Mouse (Mus musculus): Measurements from ENCODE around the gene a.

The a gene

GRCm38 (mm10) chr2:154803845-154804244 lies 12.6 kb downstream of the a start:
- Histone ChIP-seq H3K36me3 (ENCODE audit: control insufficient read depth, insufficient read depth, low read length, poor library complexity, severe bottlenecking) (no peaks in the 10 kb centered on the region), H3K27me3 (ENCODE audit: control insufficient read depth, insufficient read depth, low read length, poor library complexity, severe bottlenecking) (no peaks in the 10 kb centered on the region)
- no peak for DNase-seq (ENCODE audit: low read depth, low spot score)

GRCm38 (mm10) chr2:154807689-154808088 lies 16.5 kb downstream of the a start:
- H3K36me3 ChIP-seq (ENCODE audit: control insufficient read depth, insufficient read depth, low read length, poor library complexity, severe bottlenecking): no peaks in the 10 kb centered on the region
- DNase-seq (ENCODE audit: low read depth, low spot score): no peak
- H3K27me3 ChIP-seq (ENCODE audit: control insufficient read depth, insufficient read depth, low read length, poor library complexity, severe bottlenecking): no peaks in the 10 kb centered on the region

- Histone ChIP-seq H3K36me3 (ENCODE audit: control insufficient read depth, insufficient read depth, low read length, poor library complexity, severe bottlenecking) (no peaks in the 10 kb centered on the region), H3K27me3 (ENCODE audit: control insufficient read depth, insufficient read depth, low read length, poor library complexity, severe bottlenecking) (no peaks in the 10 kb centered on the region)
- peak; percentile 14 for DNase-seq (ENCODE audit: low read depth, low spot score)
Measured at GRCm38 (mm10) chr2:154809107-154809762, 18.0 kb downstream of the a start.

GRCm38 (mm10) chr2:154810821-154811220 lies 19.6 kb downstream of the a start:
- DNase-seq (ENCODE audit: low read depth, low spot score): no peak
- Histone ChIP-seq H3K36me3 (ENCODE audit: control insufficient read depth, insufficient read depth, low read length, poor library complexity, severe bottlenecking) (no peaks in the 10 kb centered on the region), H3K27me3 (ENCODE audit: control insufficient read depth, insufficient read depth, low read length, poor library complexity, severe bottlenecking) (no peaks in the 10 kb centered on the region)

- Histone ChIP-seq H3K36me3 (ENCODE audit: control insufficient read depth, insufficient read depth, low read length, poor library complexity, severe bottlenecking) (no peaks in the 10 kb centered on the region), H3K27me3 (ENCODE audit: control insufficient read depth, insufficient read depth, low read length, poor library complexity, severe bottlenecking) (no peaks in the 10 kb centered on the region)
- no peak for DNase-seq (ENCODE audit: low read depth, low spot score)
Measured at GRCm38 (mm10) chr2:154813426-154813825, 22.2 kb downstream of the a start.

- DNase-seq (ENCODE audit: low read depth, low spot score): no peak
- Histone ChIP-seq H3K27me3 (ENCODE audit: control insufficient read depth, insufficient read depth, low read length, poor library complexity, severe bottlenecking) (no peaks in the 10 kb centered on the region), H3K36me3 (ENCODE audit: control insufficient read depth, insufficient read depth, low read length, poor library complexity, severe bottlenecking) (0 out of 2 replicates have a peak, but pooled peaks cover 2% of the 10 kb centered on the region)
Measured at GRCm38 (mm10) chr2:154817089-154817488, 25.9 kb downstream of the a start.

- peak; percentile 49 for DNase-seq (ENCODE audit: low read depth, low spot score)
- H3K36me3 ChIP-seq (ENCODE audit: control insufficient read depth, insufficient read depth, low read length, poor library complexity, severe bottlenecking): 0 out of 2 replicates have a peak, but pooled peaks cover 2% of the 10 kb centered on the region
- H3K27me3 ChIP-seq (ENCODE audit: control insufficient read depth, insufficient read depth, low read length, poor library complexity, severe bottlenecking): no peaks in the 10 kb centered on the region
Measured at GRCm38 (mm10) chr2:154817788-154818187, 26.6 kb downstream of the a start.

GRCm38 (mm10) chr2:154818599-154818998 lies 27.4 kb downstream of the a start:
- DNase-seq (ENCODE audit: low read depth, low spot score): no peak
- Histone ChIP-seq H3K36me3 (ENCODE audit: control insufficient read depth, insufficient read depth, low read length, poor library complexity, severe bottlenecking) (0 out of 2 replicates have a peak, but pooled peaks cover 2% of the 10 kb centered on the region), H3K27me3 (ENCODE audit: control insufficient read depth, insufficient read depth, low read length, poor library complexity, severe bottlenecking) (no peaks in the 10 kb centered on the region)

- DNase-seq (ENCODE audit: low read depth, low spot score): no peak
- Histone ChIP-seq H3K27me3 (ENCODE audit: control insufficient read depth, insufficient read depth, low read length, poor library complexity, severe bottlenecking) (no peaks in the 10 kb centered on the region), H3K36me3 (ENCODE audit: control insufficient read depth, insufficient read depth, low read length, poor library complexity, severe bottlenecking) (0 out of 2 replicates have a peak, but pooled peaks cover 2% of the 10 kb centered on the region)
Measured at GRCm38 (mm10) chr2:154820346-154820745, 29.1 kb downstream of the a start.

- DNase-seq (ENCODE audit: low read depth, low spot score): no peak
- H3K36me3 ChIP-seq (ENCODE audit: control insufficient read depth, insufficient read depth, low read length, poor library complexity, severe bottlenecking): peaks cover 2% of the 10 kb centered on the region; the same call in 1 of the 2 replicates
- H3K27me3 ChIP-seq (ENCODE audit: control insufficient read depth, insufficient read depth, low read length, poor library complexity, severe bottlenecking): no peaks in the 10 kb centered on the region
Measured at GRCm38 (mm10) chr2:154826054-154826538, 34.9 kb downstream of the a start.

GRCm38 (mm10) chr2:154827521-154827920 lies 36.3 kb downstream of the a start:
- H3K36me3 ChIP-seq (ENCODE audit: control insufficient read depth, insufficient read depth, low read length, poor library complexity, severe bottlenecking): no peaks in the 10 kb centered on the region; the same call in 1 of the 2 replicates
- H3K27me3 ChIP-seq (ENCODE audit: control insufficient read depth, insufficient read depth, low read length, poor library complexity, severe bottlenecking): no peaks in the 10 kb centered on the region

GRCm38 (mm10) chr2:154832471-154832870 lies 41.3 kb downstream of the a start:
- no peak for DNase-seq (ENCODE audit: low read depth, low spot score)
- no peaks in the 10 kb centered on the region for H3K27me3 ChIP-seq (ENCODE audit: control insufficient read depth, insufficient read depth, low read length, poor library complexity, severe bottlenecking)

More at GRCm38 (mm10) chr2:154827521-154827920, 36.3 kb downstream of the a start:
- no peak for DNase-seq (ENCODE audit: low read depth, low spot score)

GRCm38 (mm10) chr2:154834149-154834865 lies 43.1 kb downstream of the a start:
- H3K36me3 ChIP-seq (ENCODE audit: control insufficient read depth, insufficient read depth, low read length, poor library complexity, severe bottlenecking): no peaks in the 10 kb centered on the region
- DNase-seq (ENCODE audit: low read depth, low spot score): no peak

More at GRCm38 (mm10) chr2:154832471-154832870, 41.3 kb downstream of the a start:
- no peaks in the 10 kb centered on the region; the same call in 1 of the 2 replicates for H3K36me3 ChIP-seq (ENCODE audit: control insufficient read depth, insufficient read depth, low read length, poor library complexity, severe bottlenecking)

GRCm38 (mm10) chr2:154836537-154836936 lies 45.3 kb downstream of the a start:
- H3K27me3 ChIP-seq (ENCODE audit: control insufficient read depth, insufficient read depth, low read length, poor library complexity, severe bottlenecking): no peaks in the 10 kb centered on the region
- no peak for DNase-seq (ENCODE audit: low read depth, low spot score)
- no peaks in the 10 kb centered on the region for H3K36me3 ChIP-seq (ENCODE audit: control insufficient read depth, insufficient read depth, low read length, poor library complexity, severe bottlenecking)

More at GRCm38 (mm10) chr2:154834149-154834865, 43.1 kb downstream of the a start:
- H3K27me3 ChIP-seq (ENCODE audit: control insufficient read depth, insufficient read depth, low read length, poor library complexity, severe bottlenecking): no peaks in the 10 kb centered on the region

- H3K36me3 ChIP-seq (ENCODE audit: control insufficient read depth, insufficient read depth, low read length, poor library complexity, severe bottlenecking): no peaks in the 10 kb centered on the region
- DNase-seq (ENCODE audit: low read depth, low spot score): no peak
- no peaks in the 10 kb centered on the region for H3K27me3 ChIP-seq (ENCODE audit: control insufficient read depth, insufficient read depth, low read length, poor library complexity, severe bottlenecking)
Measured at GRCm38 (mm10) chr2:154848086-154848485, 56.9 kb downstream of the a start.
